Mouse (Mus musculus): ENCODE results near the gene Atp7a.

- TF ChIP-seq GATA1 (IDR thresholded peaks at IDR 0.05; ENCODE audit: borderline replicate concordance, low read length) (no peak), FLI1 (IDR thresholded peaks at IDR 0.05; ENCODE audit: low read length) (no peak)
These were observed 138.0 kb downstream of the Atp7a start for GRCm38 (mm10) chrX:106165089-106165488.
